Mouse (Mus musculus) G1E (cell line): ENCODE measurements around the gene Pjvk. TPM values are rescaled to one million over a fixed set of nuclear protein-coding genes. Genes with fewer than 3 reads are reported as not detected.

Source experiments
- ATAC-seq: 2 replicates; pipeline ENCODE4 v1.8.0; 2016; ENCODE audit warnings: mild to moderate bottlenecking; ENCODE audit not compliant: insufficient number of reproducible peaks, poor library complexity, low FRiP score, severe bottlenecking; ENCODE audit errors: extremely low read depth
- DNase-seq: peaks from one replicate; pipeline ENCODE4 v3.0.0; 2012; ENCODE audit warnings: low spot score
- H3K27me3 ChIP-seq: 2 replicates; pipeline ENCODE4 v1.6.1; 2012; ENCODE audit warnings: mild to moderate bottlenecking, low read length, inconsistent platforms; ENCODE audit not compliant: insufficient read depth
- H3K36me3 ChIP-seq: replicated peaks from 2 replicates; pipeline ENCODE3; 2012; ENCODE audit warnings: mild to moderate bottlenecking, inconsistent platforms
- H3K4me1 ChIP-seq: 2 replicates; pipeline ENCODE4 v1.6.1; 2012; ENCODE audit warnings: low read depth, low read length, inconsistent platforms, mixed read lengths; ENCODE audit not compliant: insufficient read depth
- H3K4me3 ChIP-seq: 2 replicates; pipeline ENCODE4 v1.5.1; 2012; ENCODE audit warnings: low read depth, mild to moderate bottlenecking, inconsistent platforms, low read length, moderate library complexity, mixed read lengths
- H3K9me3 ChIP-seq: replicated peaks from 2 replicates; pipeline ENCODE4 v1.6.1; 2012; ENCODE audit warnings: inconsistent platforms
- CTCF ChIP-seq: IDR thresholded peaks from 2 replicates; pipeline ENCODE4 v1.5.1; 2012; ENCODE audit warnings: low read depth, low read length, inconsistent platforms, mixed read lengths
- GATA1 ChIP-seq: IDR thresholded peaks from 2 replicates; pipeline ENCODE4 v1.6.1; 2012; ENCODE audit warnings: borderline replicate concordance, low read length, inconsistent platforms, mixed read lengths
- GATA2 ChIP-seq: IDR thresholded peaks from 2 replicates; pipeline ENCODE4 v1.6.1; 2012; ENCODE audit warnings: low read depth, low read length, inconsistent platforms, borderline replicate concordance
- POLR2AphosphoS5 ChIP-seq: IDR thresholded peaks from 2 replicates; pipeline ENCODE4 v1.6.1; 2012; ENCODE audit warnings: low read depth, low read length, inconsistent platforms; ENCODE audit not compliant: insufficient replicate concordance
- TAL1 ChIP-seq: conservative IDR thresholded peaks from 2 replicates; pipeline ENCODE4 v1.6.1; 2012; ENCODE audit warnings: low read depth, low read length, inconsistent platforms, mixed read lengths
- polyA plus RNA-seq: library from polyadenylated mRNA; stranded (reverse); fragments of >175 nt; gene quantifications from 2 replicates; pipeline ENCODE4 v1.2.3, GENCODE M21; 2012
- total RNA-seq, 2 experiments: library from RNA; stranded (forward) in 1 of 2; stranded (reverse) in 1 of 2; fragments of 200-1000 nt in 1 of 2; fragments of >200 nt in 1 of 2; fragmentation: Nextera tagmentation in 1 of 2; gene quantifications; 2 replicates each; pipeline ENCODE4 v1.2.3; 2014 to 2017

Gene Pjvk
- not detected in 2 replicates for total RNA-seq (2014; fragmentation: Nextera tagmentation)
- total RNA-seq (2017), result 0.27 TPM in 1 of 2 replicates, not detected in the other
- not detected in 2 replicates for polyA plus RNA-seq

GRCm38 (mm10) chr2:76647883-76648570 is at the start of gene Pjvk, which contains the start of gene Prkra:
Gene Pjvk, plus strand, starts transcription at chr2:76648476.
Gene Prkra, minus strand, starts transcription at chr2:76648015.
- Histone ChIP-seq H3K36me3 (no peaks in the 10 kb centered on the region), H3K4me3 (peak within 1 kb of the TSS; percentile 91), H3K9me3 (no peaks in the 10 kb centered on the region; the same call in 1 of the 2 replicates), H3K27me3 (no peaks in the 10 kb centered on the region), H3K4me1 (peaks cover 33% of the 10 kb centered on the region)
- ATAC-seq (peak; percentile 98), DNase-seq (peak; percentile 86)
- TF ChIP-seq GATA2 (no peak), GATA1 (no peak), TAL1 (no peak), CTCF (no peak), POLR2AphosphoS5 (no peak)

- no peak for TF ChIP-seq GATA1
- TF ChIP-seq POLR2AphosphoS5, result no peak
- no peak for TF ChIP-seq GATA2
- no peak for TF ChIP-seq TAL1
- no peak for TF ChIP-seq CTCF
- Histone ChIP-seq H3K4me1 (no peaks in the 10 kb centered on the region), H3K4me3 (no peak overlapping the region), H3K9me3 (no peaks in the 10 kb centered on the region), H3K27me3 (no peaks in the 10 kb centered on the region), H3K36me3 (no peaks in the 10 kb centered on the region)
- ATAC-seq (no peak), DNase-seq (no peak)
Observed at GRCm38 (mm10) chr2:76599214-76599613, 49.1 kb upstream of the Pjvk start.

GRCm38 (mm10) chr2:76602256-76602655 is 46.0 kb upstream of the Pjvk start:
- H3K9me3 ChIP-seq, result no peaks in the 10 kb centered on the region
- no peaks in the 10 kb centered on the region for H3K36me3 ChIP-seq
- DNase-seq (no peak), ATAC-seq (no peak)
- H3K4me3 ChIP-seq, result no peak overlapping the region
- TF ChIP-seq TAL1 (no peak), GATA1 (no peak), CTCF (no peak), GATA2 (no peak), POLR2AphosphoS5 (no peak)
- H3K4me1 ChIP-seq, result no peaks in the 10 kb centered on the region
- H3K27me3 ChIP-seq, result no peaks in the 10 kb centered on the region

- Histone ChIP-seq H3K9me3 (no peaks in the 10 kb centered on the region), H3K4me1 (no peaks in the 10 kb centered on the region), H3K4me3 (no peak overlapping the region), H3K27me3 (no peaks in the 10 kb centered on the region), H3K36me3 (no peaks in the 10 kb centered on the region)
- no peak for ATAC-seq
- DNase-seq, result no peak
- no peak for TF ChIP-seq POLR2AphosphoS5
- TF ChIP-seq CTCF, result no peak
- TF ChIP-seq GATA2, result no peak
Observed at GRCm38 (mm10) chr2:76606704-76607103, 41.6 kb upstream of the Pjvk start.

- no peaks in the 10 kb centered on the region for H3K9me3 ChIP-seq
- H3K36me3 ChIP-seq, result no peaks in the 10 kb centered on the region
- H3K27me3 ChIP-seq, result no peaks in the 10 kb centered on the region
- DNase-seq (no peak), ATAC-seq (peak; percentile 65)
- no peak for TF ChIP-seq POLR2AphosphoS5
- no peak for TF ChIP-seq GATA1
- no peak for TF ChIP-seq CTCF
- no peak for TF ChIP-seq TAL1
- TF ChIP-seq GATA2, result no peak
- H3K4me1 ChIP-seq, result no peaks in the 10 kb centered on the region
- H3K4me3 ChIP-seq, result no peak overlapping the region
Observed at GRCm38 (mm10) chr2:76610326-76611104, 37.8 kb upstream of the Pjvk start.

- TF ChIP-seq POLR2AphosphoS5 (no peak), CTCF (no peak), GATA1 (no peak), GATA2 (no peak), TAL1 (no peak)
- DNase-seq (no peak), ATAC-seq (no peak)
- H3K4me3 ChIP-seq, result no peak overlapping the region
- no peaks in the 10 kb centered on the region for H3K9me3 ChIP-seq
- H3K27me3 ChIP-seq, result no peaks in the 10 kb centered on the region
- no peaks in the 10 kb centered on the region for H3K36me3 ChIP-seq
- H3K4me1 ChIP-seq, result no peaks in the 10 kb centered on the region
Observed at GRCm38 (mm10) chr2:76611996-76612395, 36.3 kb upstream of the Pjvk start.
